Mouse (Mus musculus): ENCODE measurements around the gene Olfr891.
"Not testable (repeated sequence)": the region's sequence is repeated elsewhere in the genome, so short reads cannot be mapped to it uniquely, and the experiment has no call there.

Olfr891 gene

GRCm38 (mm10) chr9:38180721-38181120 lies at the start of gene Olfr891:
Gene Olfr891 (minus strand): TSS chr9:38180821.
- DNase-seq: no peak

GRCm38 (mm10) chr9:38217755-38218154 lies 37.1 kb upstream of the Olfr891 start, which contains the start of gene Olfr894:
Gene Olfr894 (plus strand): TSS chr9:38218055.
- DNase-seq: no peak

GRCm38 (mm10) chr9:38208065-38208464 lies 27.4 kb upstream of the Olfr891 start, which contains the start of gene Olfr893:
Gene Olfr893 (plus strand): TSS chr9:38208365.
- DNase-seq: no peak

GRCm38 (mm10) chr9:38168341-38168740 lies 12.3 kb downstream of the Olfr891 start:
- DNase-seq: not testable (repeated sequence)

GRCm38 (mm10) chr9:38142217-38142616 lies 38.4 kb downstream of the Olfr891 start, which contains the start of gene Olfr890:
Gene Olfr890 (plus strand): TSS chr9:38142517.
- no peak for DNase-seq

Measured in lung, postnatal 14 days (tissue).